Mouse (Mus musculus) heart, adult 11 months (tissue): ENCODE results near the gene Cherp.
A peak's percentile ranks its signal among the peaks of the same experiment; 100 is the strongest.

Experiments used
- DNase-seq: peaks from one replicate; pipeline ENCODE4 v3.0.0; 2022

Cherp gene

DNA sequence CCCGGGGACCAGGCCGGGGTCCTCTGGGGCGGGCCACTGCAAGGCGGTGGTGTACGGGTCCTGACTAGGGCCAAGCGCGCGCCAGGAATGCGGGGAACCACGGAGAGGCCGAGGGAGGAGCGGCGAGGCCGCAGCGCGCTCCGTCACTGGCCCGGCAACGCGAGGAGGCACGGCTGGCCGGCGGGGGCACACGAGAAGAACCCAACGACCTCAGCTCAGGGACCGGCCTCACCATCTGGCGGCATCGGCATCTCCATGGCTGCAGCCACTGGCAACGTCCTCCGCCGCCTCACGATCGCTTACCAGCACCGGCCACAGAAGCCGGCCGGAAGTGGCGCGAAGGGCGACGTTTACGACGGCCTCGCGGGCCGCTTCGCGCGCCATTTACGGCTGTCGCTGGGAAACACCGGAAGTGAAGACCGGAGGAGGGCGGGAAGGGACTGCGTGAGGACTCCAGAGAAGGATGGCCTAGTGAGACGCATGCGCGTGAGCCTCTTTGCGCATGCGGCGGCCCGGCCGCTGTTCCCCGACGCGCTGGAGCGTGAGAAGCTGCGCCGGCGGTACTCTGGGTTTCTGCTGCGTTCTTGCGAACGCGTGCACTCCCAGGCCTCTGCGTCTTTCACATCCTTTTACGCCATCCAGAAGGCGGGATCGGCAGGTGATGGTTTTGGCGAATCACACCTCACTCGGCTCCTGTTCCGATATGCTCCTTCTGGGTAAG, at the start of gene Cherp:
Gene Cherp (minus strand): TSS at position 401 of the 721 bp plus-strand sequence.
- DNase-seq, result peak; percentile 100

DNA sequence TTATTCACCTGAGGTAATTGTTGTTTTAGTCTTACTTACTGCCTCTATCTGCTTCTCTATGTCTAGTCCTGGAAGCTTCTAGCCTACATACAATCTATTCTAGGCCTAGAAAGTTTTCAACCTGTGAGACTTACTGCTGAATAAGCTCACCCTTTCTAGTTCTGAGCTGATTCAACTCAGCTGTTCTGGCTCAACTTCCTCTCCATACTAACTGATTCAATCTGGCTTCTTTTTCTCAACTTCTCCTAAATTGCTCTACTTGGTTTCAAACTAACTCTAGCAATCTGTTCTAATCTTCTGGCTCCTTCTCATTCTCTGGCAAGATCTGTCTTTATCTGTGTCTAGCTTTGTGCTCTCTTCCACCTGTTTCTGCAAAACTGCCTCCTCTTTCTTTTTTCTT, 46.9 kb upstream of the Cherp start:
- DNase-seq, result no peak

DNA sequence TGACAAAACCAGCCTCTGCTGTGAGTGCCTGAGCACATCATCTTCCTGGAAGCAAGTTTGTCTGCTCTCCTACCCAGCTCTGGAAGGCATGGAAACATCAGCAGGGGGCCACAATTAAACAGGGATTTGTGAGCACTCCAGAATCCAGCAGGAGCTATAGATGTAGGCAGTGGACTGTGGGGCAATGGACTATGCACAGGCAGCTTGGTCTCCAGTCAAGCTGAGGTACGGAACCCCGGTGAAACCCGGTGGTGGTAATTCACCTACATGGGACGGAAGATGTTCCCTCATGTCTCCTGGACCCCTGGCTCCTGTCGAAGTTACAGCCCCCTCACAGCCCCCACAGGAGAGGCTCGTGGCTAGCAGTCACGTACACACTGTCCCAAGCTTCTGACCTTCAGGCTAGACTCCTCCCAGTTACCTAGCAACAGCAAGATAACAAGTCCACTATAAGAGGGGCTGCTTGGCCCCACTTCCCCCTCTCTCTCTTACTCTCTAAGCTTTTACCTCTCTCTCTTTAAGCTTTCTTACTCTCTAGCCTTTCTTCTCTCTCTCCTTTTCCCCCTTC, 42.5 kb upstream of the Cherp start:
- peak; percentile 93 for DNase-seq

DNA sequence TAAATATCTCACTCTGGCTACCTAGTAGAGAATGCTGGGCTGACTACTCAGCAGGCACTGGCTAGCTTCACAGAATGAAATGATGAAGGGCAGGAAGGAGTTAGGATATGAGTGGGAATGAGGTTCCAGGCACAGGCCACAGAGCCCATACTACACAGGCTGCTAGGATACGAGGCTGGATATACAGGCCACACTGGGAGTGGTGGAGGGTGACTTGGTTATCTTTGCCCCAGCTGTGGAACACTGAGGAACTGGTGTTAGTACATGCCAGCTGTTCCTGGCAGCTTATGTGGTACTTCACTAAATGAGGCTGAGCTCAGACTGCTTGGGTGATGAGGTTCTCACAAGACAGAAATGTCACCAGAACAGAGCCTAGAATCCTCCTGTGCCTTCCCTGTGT, 38.1 kb upstream of the Cherp start:
- DNase-seq, result no peak

DNA sequence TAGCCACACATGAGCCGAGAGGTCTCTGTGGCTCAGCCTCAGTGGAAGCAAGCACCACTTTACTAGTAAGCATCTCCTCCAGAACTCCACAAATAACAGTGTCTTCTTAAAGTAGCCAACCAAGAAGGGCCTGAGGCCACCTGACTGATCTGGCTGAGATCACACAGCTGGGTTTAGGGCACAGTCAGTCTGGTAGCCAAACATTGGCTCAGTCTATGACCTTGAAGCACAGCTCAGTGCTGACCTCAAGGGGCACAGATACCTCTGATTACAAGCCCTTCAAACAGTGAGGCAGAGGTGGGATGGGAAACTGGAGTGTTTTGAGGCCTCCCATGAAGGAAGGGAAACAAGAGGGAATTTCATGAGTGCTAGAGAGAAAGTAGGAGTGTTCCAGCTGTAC, 37.6 kb upstream of the Cherp start:
- peak; percentile 83 for DNase-seq

DNA sequence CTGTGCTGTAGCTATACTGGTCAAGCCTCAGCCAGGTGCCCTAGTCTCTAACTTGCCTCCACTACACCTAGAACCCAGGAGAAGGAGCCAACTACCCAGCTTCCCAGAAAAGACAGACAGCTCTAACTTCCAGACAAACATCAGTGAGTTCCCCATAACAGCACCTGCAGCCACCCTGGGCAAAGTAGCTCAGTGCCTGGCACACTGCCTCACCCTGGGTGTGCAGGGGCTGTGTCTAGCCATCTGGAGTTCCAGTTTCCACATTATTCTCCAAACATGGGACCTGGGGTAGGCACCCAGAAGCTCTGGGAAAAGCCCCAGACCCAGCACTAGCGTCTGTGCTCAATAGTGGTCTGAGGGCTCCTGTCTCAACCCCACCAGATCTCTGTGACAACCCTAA, 32.5 kb upstream of the Cherp start:
- DNase-seq, result no peak

DNA sequence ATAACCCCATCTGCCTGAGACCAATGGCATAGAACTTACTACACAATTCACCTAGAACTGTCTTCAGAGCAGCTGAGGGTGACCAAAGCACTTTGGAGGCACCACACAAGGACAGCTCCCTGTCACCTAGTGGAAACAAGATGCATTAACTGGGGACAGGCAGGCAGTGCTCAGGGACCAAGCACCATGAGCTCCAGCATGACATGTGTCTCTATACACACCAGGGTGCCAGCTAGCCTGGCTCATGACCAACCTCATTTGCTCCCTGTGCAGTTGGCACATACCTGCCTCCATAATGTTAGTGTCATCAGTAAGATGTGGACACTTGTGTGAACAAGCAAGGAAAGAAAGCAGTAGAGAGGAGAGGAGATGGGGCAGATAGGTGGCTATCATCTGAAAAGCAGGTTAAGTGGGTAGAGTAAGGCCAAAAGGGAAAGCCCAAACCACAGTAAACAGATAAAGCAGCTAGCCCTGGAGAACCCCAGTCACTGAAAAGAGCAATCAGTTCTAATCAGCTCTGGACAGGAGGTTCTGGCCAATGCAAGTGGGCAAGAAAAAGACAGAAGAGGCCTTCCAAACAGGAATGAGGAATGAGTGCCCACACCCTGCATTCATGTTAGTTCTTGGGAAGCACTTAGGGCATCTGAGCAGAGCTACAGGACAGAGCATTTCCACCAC, 29.8 kb upstream of the Cherp start:
- DNase-seq, result no peak

DNA sequence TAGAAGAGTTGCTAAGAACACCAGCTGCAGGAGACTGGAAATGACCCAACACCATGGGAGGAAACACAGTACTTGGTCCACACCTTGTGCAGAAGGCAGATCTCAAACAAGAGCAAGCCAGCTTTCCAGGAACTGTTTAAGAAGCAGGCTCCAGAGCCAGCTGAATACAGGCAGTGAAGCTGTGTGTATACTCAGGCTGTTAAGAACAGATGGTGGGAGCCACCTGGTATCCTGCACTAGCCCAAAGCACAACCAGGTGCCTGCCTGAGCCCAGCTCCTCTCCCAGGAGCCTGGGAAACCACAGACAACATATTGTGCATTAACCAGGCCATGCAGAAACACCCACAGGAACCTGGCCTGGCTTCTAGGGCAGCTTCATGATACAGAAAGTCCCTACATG, 29.1 kb upstream of the Cherp start:
- no peak for DNase-seq

DNA sequence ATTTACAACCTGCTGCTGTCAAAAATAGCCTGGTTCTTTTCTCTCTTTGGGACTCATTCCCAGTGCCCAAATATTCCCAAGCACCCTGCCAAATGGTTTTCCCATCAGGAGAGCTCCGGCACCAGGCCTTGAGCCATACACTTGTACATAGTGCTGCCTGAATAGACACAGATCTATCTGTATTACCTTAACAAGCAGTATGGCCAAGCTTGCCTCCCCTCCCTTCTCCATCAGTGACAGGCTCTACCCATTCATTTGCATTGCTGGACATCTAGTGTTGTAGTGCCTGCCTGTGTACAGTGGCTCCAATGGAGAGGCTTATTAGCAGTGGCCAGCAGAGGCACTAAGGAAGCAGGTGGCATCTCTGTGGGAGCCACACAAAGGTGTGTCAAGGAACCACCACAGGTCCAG, 25.5 kb upstream of the Cherp start:
- peak; percentile 94 for DNase-seq

DNA sequence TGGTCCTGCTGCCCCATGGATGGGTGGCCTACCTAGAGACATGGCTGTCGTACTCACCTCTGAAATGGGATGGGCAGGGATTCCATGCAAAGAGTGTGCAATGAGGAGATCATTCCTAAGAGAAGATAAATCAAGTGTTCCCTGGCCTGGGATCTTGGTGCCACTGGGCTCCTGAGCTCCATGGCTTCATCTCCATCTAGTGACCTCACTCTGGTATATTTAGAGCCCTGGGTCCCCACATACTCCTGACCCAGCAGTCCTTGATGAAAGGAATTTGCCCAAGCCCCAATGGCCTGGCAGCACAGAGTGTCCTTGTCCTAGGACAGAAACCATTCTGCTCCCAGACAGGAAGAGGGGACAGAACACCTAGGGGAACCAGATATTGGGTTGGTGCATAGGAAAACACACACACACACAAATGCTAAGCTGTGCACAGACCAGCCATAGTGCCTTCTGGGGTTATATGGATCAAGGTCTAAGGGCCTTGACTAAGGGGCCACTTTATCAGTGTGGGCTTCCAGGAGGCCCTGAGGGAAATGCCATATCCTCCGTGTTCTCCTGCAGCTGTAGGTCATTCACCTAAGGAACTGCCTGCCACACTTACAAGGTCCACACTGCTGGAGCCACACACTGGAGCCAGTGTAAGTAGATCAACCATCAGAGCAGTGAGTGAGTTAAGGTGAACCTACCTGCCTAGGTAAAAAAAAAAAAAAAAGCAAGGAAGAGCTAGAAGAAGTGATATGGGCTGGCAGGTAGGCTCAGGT, 24.7 kb upstream of the Cherp start:
- peak; percentile 98 for DNase-seq

DNA sequence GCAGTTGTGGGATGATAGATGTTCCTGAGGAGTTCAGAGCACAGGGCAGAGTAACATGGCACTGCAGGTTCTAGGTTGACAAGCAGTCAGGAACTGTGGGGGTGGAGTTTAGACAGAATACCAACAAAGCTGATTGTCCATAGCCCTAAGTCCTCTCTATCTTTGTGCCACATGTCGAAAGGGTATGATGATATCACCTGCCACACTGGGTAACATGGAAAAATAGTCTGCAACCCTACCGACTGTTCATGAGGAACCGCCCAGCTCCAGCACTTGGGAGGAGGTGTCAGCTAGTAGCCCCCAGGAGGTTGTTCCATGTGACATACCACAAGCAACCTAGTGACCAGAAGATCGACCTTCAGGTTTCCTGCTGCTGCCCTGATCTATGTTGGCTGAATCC, 23.5 kb upstream of the Cherp start:
- no peak for DNase-seq

DNA sequence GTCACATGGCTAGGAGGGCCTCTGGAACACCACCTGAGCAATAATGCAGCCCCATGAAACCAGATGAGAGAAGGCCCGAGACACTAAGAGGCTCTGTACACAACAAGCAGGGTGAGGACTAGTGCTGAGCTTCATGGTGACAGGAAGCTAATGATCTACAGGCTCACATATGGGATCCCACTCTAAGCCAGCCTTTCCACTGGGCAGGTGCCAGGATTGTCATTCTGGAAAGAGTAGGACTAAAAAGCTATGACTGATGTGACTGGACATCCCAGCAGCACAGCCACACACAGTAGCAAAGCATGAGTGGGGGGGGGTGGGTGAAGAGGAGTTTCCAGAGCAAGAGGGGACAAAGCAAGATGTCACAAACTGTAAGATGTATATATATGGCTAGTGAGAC, 22.9 kb upstream of the Cherp start:
- DNase-seq, result no peak

DNA sequence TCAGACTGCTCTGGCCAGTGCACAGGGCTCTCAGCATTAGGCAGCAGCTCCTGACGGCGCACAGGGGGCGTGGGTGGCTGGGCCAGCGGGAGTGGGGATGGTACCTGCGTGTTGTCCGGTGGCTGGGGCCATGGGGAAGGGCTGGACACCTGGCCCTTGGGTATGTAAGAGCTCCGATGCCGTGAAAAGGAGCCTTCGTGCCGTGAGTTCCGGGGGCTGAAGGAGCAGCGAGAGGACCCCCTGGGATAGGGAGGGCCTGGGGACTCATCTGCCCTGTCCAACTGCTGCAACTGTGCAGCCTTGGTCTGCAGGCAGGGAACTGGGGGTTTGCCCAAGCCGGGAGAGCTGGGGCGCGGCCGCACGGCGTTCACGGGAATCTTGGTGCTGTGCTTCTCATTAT, 21.2 kb upstream of the Cherp start:
- DNase-seq, result peak; percentile 92

DNA sequence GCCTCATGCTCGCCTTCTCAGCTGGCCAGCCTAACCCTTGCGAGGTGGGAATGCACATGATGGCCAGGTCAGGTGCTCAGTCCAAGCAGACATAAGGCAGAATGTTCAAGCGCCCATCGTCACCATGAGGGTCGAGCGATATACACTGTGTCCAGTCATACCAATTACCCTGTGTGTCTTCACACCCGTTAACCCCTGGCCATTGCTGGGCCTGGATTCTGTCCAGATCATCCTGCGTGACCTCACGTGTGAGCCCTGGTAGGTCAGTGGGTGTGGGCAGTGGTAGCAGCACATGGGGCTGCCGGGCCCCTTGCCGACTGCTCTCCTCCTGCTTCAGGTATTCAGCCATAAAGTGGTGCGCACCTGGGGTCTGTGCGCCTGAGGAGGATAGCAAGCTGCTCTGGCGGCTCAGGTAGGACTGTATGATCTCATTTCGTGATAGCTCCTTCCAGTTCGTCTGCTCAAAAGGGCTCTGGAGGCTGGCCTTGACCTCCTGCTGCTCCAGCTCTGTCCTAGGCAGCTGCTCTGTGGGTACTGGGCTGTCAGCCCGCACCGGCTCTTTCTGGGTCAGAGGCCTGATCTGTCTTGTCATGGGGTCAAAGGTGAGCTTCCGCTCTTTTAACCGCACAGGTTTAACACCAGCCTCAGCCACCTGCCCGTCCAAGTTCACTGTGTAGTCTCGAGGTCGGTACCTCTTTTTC, 20.5 kb upstream of the Cherp start:
- peak; percentile 91 for DNase-seq

DNA sequence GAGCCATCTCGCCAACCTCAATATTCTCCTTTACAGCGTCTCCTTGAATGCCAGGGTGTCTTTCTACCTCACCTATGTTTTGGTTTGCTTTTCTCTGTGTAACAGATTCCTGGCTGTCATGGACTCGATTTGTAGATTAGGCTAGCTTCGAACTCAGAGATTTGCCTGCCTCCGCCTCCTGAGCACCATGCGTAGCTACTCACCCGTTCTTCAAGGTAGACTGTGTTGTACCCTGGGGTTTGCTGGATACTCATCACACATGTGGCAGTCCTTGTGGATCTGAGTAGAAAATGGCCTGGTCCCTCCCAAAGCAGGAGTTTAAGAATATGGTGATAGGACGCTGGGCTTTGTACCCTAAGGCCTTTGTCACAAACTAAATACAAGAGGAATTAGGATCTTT, 18.4 kb upstream of the Cherp start:
- peak; percentile 91 for DNase-seq

DNA sequence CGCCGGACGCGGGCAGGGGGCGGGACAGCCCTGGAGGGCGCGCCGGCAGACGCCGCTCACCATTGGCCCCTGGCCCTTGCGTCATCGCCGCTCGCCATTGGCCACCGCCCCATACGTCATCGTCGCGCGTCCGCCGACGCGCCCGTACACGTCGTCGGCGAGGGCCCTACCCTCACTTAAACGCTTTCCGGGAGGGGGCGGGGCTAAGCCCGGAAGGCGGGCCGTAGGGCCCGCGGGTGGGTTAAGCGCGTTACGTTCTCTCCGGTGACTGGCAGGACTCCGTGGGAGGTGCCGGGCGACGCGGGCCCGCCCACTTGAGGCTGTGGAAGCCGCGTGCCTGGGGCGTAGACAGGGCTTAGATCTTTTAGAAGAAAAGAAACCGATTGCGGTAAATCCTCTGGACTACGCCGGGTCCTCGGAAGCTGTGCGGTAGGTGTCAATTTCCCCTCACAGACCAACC, 17.6 kb upstream of the Cherp start:
- DNase-seq, result peak; percentile 100

DNA sequence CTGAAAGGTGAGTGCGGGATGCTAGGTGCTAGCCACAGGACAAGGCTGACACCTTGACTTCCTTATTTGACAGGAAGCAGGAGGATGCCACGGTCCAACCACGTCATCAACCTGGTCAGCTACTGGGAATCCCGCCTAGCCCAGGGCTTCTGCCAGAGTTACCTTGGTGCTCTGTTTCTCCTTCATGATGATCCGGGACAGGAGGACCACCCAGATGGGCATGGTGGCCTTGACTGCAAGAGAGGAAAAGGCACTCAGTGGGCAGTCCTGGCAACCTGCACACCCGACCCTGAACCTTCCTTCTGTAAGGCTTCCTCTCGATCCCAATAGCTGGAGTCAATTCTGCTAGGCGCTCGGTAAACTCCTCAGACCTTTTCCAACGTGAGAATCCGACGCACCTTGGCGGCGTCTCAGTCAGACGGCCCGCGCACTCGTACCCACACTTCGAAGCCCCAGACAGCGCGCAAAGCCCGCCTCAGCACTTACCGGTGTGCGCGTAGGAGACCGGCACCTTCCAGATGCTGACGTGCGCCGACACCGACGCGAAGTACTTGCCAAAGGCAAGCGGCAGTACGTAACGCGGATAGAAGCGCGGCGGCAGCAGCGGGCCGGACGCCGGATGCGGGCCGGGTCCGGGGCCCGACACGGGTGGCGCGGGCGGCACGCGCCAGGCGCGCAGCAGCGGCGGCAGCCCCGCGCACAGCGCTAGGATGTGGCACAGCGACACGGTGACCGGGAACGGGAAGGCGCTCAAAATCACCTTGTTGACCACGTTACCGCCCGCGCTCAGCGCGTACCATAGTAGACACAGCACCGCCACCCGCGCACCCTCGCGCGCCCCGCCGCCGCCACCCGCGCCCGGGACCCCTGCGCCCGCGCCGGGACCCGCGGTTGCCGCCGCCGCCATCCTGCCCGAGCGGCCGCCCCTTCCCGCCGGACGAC, 16.9 kb upstream of the Cherp start, which contains the start of gene Slc35e1:
Gene Slc35e1 (minus strand): TSS at position 935 of the 942 bp plus-strand sequence.
- DNase-seq, result peak; percentile 95

DNA sequence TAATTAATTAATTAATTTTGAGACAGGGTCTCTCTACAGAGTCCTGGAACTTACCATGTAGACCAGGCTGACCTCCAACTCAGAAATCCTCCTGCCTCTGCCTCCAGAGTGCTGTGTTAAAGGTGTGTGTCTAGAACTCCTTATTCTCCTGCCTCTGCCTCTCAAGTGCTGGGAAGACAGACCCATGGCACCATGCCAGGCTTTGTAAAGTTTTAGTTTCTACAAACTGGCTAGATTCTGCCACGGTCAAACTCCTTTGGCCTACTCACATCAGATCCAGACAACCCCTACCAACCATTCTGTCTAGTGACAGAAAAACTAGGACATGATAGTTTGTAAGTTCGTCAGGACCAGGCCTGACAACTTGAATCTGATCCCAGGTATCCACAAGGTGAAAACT, 16.0 kb upstream of the Cherp start:
- DNase-seq, result no peak

DNA sequence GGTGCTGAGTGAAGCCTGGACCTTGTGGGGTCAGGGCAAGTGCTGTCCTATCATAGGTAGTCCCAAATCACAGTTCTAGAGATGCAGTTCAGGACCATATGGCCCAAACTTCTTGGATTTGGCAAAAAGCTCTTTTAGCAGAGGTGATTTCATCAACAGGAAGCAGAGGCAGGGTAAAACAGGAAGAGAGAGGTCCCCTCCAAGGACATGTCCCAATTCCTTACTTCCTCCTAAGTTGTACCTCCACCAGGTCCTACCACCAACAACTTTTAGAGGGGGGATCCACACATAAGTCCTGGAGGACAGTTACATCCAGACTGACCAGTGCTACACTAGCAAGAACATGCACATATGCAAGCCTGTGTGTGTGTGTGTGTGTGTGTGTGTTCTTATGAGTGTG, 12.0 kb upstream of the Cherp start:
- DNase-seq, result no peak

DNA sequence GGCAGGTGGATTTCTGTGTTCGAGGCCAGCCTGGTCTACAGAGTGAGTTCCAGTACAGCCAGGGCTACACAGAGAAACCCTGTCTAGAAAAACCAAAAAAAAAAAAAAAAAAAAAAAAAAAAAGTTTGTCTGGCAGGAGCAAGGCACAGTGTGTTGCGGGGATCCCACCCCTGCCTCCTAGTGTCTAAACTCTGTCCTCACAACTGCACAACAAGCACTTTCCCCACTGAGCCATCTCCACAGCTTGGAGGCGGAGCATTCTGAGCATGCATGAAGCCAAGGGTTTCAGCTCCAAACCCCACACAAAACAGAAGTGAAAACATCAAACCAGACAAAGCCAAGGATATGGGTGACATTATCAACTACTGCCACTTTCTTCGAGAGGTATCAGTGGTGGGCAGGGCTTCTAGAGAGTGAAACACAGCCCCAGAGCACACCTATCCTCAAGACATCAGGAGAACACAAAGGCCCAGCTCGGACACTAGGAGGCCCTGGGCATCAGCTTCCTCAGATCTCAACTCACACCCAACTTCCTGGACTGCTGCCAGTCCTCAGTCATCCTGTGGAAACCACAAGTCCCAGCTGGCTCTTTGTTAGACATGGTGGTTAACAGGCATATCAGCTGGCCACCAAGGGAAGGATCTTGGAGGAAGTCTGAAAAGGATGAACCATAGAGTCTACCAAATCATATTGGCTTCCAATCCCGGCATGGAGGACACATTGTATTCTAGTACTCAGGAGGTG, 10.6 kb upstream of the Cherp start:
- peak; percentile 97 for DNase-seq

DNA sequence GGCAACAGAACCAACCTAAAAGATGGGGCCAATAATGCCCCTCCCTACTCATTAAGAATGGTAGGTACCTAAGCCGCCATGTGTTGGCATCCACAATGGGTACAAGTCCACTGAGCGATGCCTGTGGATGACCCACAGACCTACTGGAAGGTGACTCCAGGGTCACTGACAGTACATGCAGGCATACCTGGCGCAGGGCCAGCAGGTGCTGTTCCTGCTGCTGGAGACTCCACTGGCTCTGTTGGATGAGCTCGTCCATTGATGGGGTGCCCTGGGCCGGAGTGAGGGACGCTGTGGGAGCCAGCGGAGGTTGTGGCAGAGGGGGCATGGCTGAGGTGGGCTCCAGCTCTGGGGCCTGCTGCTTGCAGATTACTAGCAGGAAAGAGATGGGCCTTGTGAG, 4.3 kb downstream of the Cherp start:
- DNase-seq, result peak; percentile 85
